Mouse (Mus musculus) thymus, adult 2 months (tissue): ENCODE results near the gene Rbm19. TPM values are rescaled to one million over a fixed set of nuclear protein-coding genes. Genes with fewer than 3 reads are reported as not detected.

Experiments used
- DNase-seq: peaks from one replicate; pipeline ENCODE4 v3.0.0; 2021
- H3K27ac ChIP-seq: fragments of 200-500 bp; 2 replicates; pipeline ENCODE4 v1.5.1; 2012; ENCODE audit warnings: low read length, control low read depth; ENCODE audit not compliant: control insufficient read depth, insufficient read depth
- H3K27me3 ChIP-seq: fragments of 200-500 bp; 2 replicates; pipeline ENCODE4 v1.6.1; 2012; ENCODE audit warnings: mild to moderate bottlenecking, low read length, moderate library complexity, mixed read lengths; ENCODE audit not compliant: control insufficient read depth, insufficient read depth
- H3K36me3 ChIP-seq: fragments of 200-500 bp; 2 replicates; pipeline ENCODE4 v1.6.1; 2012; ENCODE audit warnings: mild to moderate bottlenecking, low read length, moderate library complexity; ENCODE audit not compliant: control insufficient read depth, insufficient read depth
- H3K4me1 ChIP-seq: fragments of 200-500 bp; replicated peaks from 2 replicates; pipeline ENCODE4 v1.6.1; 2012; ENCODE audit warnings: low read length; ENCODE audit not compliant: control insufficient read depth, insufficient read depth
- H3K4me3 ChIP-seq: fragments of 200-500 bp; 2 replicates; pipeline ENCODE4 v1.5.1; 2012; ENCODE audit warnings: mild to moderate bottlenecking, low read length, control low read depth, moderate library complexity; ENCODE audit not compliant: control insufficient read depth, insufficient read depth
- CTCF ChIP-seq: fragments of 200-500 bp; IDR thresholded peaks from 2 replicates; pipeline ENCODE4 v1.5.1; 2012; ENCODE audit warnings: mild to moderate bottlenecking, control low read depth, low read length, moderate library complexity, borderline replicate concordance; ENCODE audit not compliant: control insufficient read depth, poor library complexity, insufficient read depth; ENCODE audit errors: extremely low read depth
- POLR2A ChIP-seq: fragments of 200-500 bp; IDR thresholded peaks from 2 replicates; pipeline ENCODE4 v1.6.1; 2012; ENCODE audit warnings: mild to moderate bottlenecking, low read length, control low read depth, moderate library complexity; ENCODE audit not compliant: control insufficient read depth, poor library complexity, insufficient read depth; ENCODE audit errors: extremely low read depth
- WGBS: fragments of 180-500 bp; shearing (Covaris S2); methylation state at CpG from one replicate; pipeline ENCODE4 v1.1.7; 2018; 5-methylcytosine and 5-hydroxymethylcytosine counted together
- polyA plus RNA-seq: library from polyadenylated mRNA; depleted of rRNA; stranded (reverse); fragments of >200 nt; gene quantifications from 2 replicates; pipeline ENCODE4 v1.2.3, GENCODE M21; 2012

Gene Rbm19
- polyA plus RNA-seq, 1 experiment: 19.6 TPM

DNA sequence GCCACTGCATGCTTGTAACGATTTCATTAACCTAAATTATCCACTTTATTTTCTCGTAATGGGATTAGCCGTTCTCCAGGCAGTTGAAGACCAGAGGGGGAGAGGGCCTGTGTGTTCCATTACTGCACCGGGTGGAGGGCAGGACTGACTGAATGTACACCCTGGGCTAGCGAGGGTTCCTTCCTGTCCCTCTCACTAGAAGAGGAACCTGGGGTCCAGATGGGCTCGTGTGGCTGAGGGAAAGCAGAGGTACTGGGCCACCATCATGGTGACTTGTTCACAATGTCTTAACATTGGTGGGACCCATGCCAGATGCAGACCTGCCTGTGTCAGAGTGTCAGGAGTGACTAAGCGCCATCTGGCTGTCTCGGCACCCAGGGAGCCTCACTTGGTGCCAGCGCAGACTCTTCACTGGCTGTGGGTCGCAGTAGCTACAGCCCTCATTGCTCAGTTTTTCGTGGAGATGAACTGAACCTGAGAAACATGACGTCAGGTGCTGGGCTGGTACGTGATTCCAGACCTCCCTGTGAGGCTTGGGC lies 51.6 kb downstream of the Rbm19 start:
- no peak for DNase-seq
- no peak overlapping the region for H3K27ac ChIP-seq
- H3K27me3 ChIP-seq: no peaks in the 10 kb centered on the region
- H3K4me3 ChIP-seq: no peak overlapping the region
- TF ChIP-seq CTCF: no peak
- no peak for TF ChIP-seq POLR2A
- H3K36me3 ChIP-seq: no peaks in the 10 kb centered on the region
- 86% methylated on average over 13 of the region's 13 CpGs for WGBS
- H3K4me1 ChIP-seq: no peaks in the 10 kb centered on the region

DNA sequence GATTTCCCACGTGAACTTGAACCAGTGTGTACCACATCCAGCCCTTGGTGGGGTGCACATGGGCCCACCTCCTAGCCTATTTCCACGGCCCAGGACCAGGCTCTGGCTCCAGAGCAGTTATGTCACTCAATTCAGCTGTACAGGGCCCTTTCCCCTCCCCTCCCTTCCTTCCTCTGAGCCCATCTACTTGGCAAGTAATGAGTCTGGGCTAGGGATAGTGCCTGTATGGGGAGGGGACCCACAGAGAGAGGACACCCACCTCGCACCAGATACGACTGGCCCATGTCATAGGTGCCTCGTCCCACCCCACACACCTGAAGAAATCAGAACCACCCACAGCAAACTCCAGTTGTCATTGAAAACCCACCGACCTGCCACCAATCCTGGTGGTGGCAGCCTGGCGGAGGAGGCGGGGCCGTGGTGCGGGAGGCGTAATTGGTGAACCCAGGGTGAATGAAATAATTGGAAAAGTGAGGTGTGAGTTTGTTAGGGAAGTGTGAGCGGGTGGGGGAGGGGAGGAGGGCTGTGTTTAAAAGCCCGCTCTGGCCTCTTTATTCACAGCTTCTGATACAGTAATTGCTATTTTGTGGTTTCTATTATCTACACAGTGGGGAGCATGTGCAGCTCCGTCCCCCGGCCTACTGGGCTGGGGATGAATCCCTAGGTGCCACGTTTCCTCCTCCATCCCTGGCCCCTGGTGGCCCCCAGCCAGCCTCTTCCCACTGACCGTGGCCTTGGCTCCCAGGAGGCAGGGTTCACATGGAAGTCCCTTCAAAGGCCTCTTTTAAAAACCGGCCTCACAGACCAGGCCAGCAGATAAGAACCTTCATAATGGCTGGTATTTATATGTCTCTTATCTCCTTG lies 55.8 kb downstream of the Rbm19 start:
- H3K27ac ChIP-seq: no peak overlapping the region
- no peak for TF ChIP-seq CTCF
- no peak for TF ChIP-seq POLR2A
- H3K4me3 ChIP-seq: no peak overlapping the region
- no peaks in the 10 kb centered on the region for H3K4me1 ChIP-seq
- DNase-seq: no peak
- no peaks in the 10 kb centered on the region for H3K36me3 ChIP-seq
- WGBS: 88% methylated on average over 18 of the region's 18 CpGs
- H3K27me3 ChIP-seq: no peaks in the 10 kb centered on the region

DNA sequence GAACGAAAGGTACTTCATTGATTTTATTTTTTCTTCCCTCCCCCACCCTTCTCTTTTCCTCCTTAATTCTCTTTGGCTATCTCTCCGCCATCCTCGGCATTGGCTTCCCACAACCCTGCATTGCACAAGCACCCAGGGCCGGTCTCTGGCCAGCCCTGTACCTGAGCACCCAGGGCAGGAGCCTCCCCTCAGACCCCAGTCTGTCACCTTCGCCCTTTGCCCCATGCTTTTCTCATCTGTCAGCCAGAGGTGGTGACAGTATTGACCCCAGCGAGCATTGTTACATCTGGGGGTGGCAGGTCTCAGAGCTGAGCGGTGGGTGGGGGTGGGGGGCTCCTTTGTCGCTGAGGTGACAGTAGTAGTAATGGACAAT lies 56.5 kb downstream of the Rbm19 start:
- 98% methylated on average over 8 of the region's 8 CpGs for WGBS
- Histone ChIP-seq H3K27me3 (no peaks in the 10 kb centered on the region), H3K27ac (no peak overlapping the region), H3K36me3 (no peaks in the 10 kb centered on the region), H3K4me1 (no peaks in the 10 kb centered on the region), H3K4me3 (no peak overlapping the region)
- DNase-seq: no peak
- no peak for TF ChIP-seq POLR2A
- no peak for TF ChIP-seq CTCF

DNA sequence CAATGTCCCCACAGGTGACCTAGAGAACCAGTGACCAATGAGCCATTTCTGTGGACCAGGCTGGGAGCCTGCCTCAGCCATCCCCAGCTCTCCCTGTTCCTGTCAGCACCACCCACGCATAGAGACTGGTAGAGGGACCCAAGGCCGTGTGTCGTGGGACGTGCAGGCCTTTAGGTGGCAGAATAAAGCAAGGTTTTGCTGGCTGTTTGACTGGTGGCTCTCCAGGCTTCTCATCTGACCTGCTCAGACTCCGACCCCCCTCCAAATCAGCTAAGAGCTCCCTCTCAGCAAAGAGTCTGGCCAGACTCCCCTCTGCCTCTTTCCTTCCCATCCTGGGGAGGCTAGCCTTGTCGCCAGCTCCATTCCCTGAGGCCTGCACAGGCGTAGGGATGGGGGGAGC lies 58.1 kb downstream of the Rbm19 start:
- Histone ChIP-seq H3K27ac (no peak overlapping the region), H3K4me3 (no peak overlapping the region), H3K36me3 (no peaks in the 10 kb centered on the region), H3K4me1 (no peaks in the 10 kb centered on the region), H3K27me3 (no peaks in the 10 kb centered on the region)
- WGBS: 96% methylated on average over 7 of the region's 7 CpGs
- TF ChIP-seq CTCF: no peak
- TF ChIP-seq POLR2A: no peak
- no peak for DNase-seq

DNA sequence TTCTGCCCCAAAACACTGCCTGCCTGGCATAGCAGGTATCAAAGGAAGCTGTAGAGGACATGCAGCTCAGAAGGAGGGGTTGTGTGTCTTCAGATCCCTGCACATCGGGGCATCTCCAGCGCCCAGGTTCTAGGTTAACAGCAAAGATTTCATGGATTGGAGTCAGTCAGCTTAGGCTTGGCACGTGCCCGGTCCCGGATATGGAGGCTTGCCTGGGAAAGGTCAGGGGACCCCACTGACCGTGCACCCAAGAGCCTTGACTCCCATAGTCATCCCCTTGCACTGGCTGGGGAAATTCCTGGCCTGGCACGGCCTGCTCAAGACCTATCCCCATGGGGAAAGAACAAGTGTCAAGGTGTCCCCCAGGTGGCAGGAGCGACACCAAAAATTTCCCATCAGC lies 59.0 kb downstream of the Rbm19 start:
- DNase-seq: no peak
- no peaks in the 10 kb centered on the region for H3K27me3 ChIP-seq
- H3K4me3 ChIP-seq: no peak overlapping the region
- no peaks in the 10 kb centered on the region for H3K4me1 ChIP-seq
- 96% methylated on average over 8 of the region's 8 CpGs for WGBS
- H3K27ac ChIP-seq: no peak overlapping the region
- no peak for TF ChIP-seq CTCF
- TF ChIP-seq POLR2A: no peak
- H3K36me3 ChIP-seq: no peaks in the 10 kb centered on the region

- Histone ChIP-seq H3K4me1 (no peaks in the 10 kb centered on the region), H3K27me3 (no peaks in the 10 kb centered on the region), H3K36me3 (no peaks in the 10 kb centered on the region), H3K27ac (no peak overlapping the region), H3K4me3 (no peak overlapping the region)
- TF ChIP-seq CTCF: no peak
- no peak for DNase-seq
- 95% methylated on average over 13 of the region's 13 CpGs for WGBS
Observed at GRCm38 (mm10) chr5:120176246-120177065, 60.2 kb downstream of the Rbm19 start.

- Histone ChIP-seq H3K27me3 (no peaks in the 10 kb centered on the region), H3K27ac (no peak overlapping the region), H3K4me1 (no peaks in the 10 kb centered on the region), H3K36me3 (no peaks in the 10 kb centered on the region), H3K4me3 (no peak overlapping the region)
- TF ChIP-seq CTCF (no peak), POLR2A (no peak)
- WGBS: 99% methylated on average over 4 of the region's 4 CpGs
- no peak for DNase-seq
Observed at GRCm38 (mm10) chr5:120177066-120177340, 60.7 kb downstream of the Rbm19 start.
